Mouse (Mus musculus) cerebellum, adult 2 months (tissue): Measurements from ENCODE around the gene Sec11a. TPM values are rescaled to one million over a fixed set of nuclear protein-coding genes. Genes with fewer than 3 reads are reported as not detected.

ENCODE experiments used
- DNase-seq, 2 experiments: peaks; one replicate each; pipeline ENCODE4 v3.0.0; 2021
- H3K27ac ChIP-seq: fragments of 200-500 bp; 2 replicates; pipeline ENCODE4 v1.5.1; 2012; ENCODE audit warnings: low read length, control low read depth, inconsistent platforms; ENCODE audit not compliant: insufficient read depth
- H3K27me3 ChIP-seq: fragments of 200-500 bp; 2 replicates; pipeline ENCODE4 v1.6.1; 2012; ENCODE audit warnings: inconsistent platforms, mild to moderate bottlenecking, low read length, moderate library complexity; ENCODE audit not compliant: control insufficient read depth, insufficient read depth
- H3K4me1 ChIP-seq: fragments of 200-500 bp; 2 replicates; pipeline ENCODE4 v1.6.1; 2011; ENCODE audit warnings: low read length; ENCODE audit not compliant: control insufficient read depth, insufficient read depth
- H3K4me3 ChIP-seq: fragments of 200-500 bp; replicated peaks from 2 replicates; pipeline ENCODE3; 2011; ENCODE audit warnings: mild to moderate bottlenecking, low read depth, low read length, control low read depth; ENCODE audit not compliant: insufficient read depth
- CTCF ChIP-seq: fragments of 200-500 bp; IDR thresholded peaks from 2 replicates; pipeline ENCODE4 v1.5.1; 2011; ENCODE audit warnings: low read depth, mild to moderate bottlenecking, control low read depth, low read length, moderate library complexity, borderline replicate concordance; ENCODE audit not compliant: insufficient read depth
- POLR2A ChIP-seq: fragments of 200-500 bp; IDR thresholded peaks from 2 replicates; pipeline ENCODE4 v1.6.1; 2011; ENCODE audit warnings: low read length, control low read depth, borderline replicate concordance; ENCODE audit not compliant: insufficient read depth
- WGBS: fragments of 180-500 bp; shearing (Covaris S2); methylation state at CpG from one replicate; pipeline ENCODE4 v1.1.7; 2018; 5-methylcytosine and 5-hydroxymethylcytosine counted together
- polyA plus RNA-seq: library from polyadenylated mRNA; depleted of rRNA; stranded (reverse); fragments of >200 nt; gene quantifications from 2 replicates; pipeline ENCODE4 v1.2.3, GENCODE M21; 2012

The Sec11a gene
- polyA plus RNA-seq, 1 experiment = 46.7 TPM

GRCm38 (mm10) chr7:80972082-80972481 is 24.5 kb upstream of the Sec11a start:
- no peak for TF ChIP-seq CTCF
- no peak for TF ChIP-seq POLR2A
- no peak for DNase-seq
- H3K4me3 ChIP-seq = no peak overlapping the region
- H3K27me3 ChIP-seq = no peaks in the 10 kb centered on the region
- 80% methylated on average over 5 of the region's 5 CpGs for WGBS
- no peaks in the 10 kb centered on the region for H3K4me1 ChIP-seq
- no peak overlapping the region for H3K27ac ChIP-seq

GRCm38 (mm10) chr7:80971419-80971818 is 23.8 kb upstream of the Sec11a start:
- H3K27ac ChIP-seq = no peak overlapping the region
- TF ChIP-seq POLR2A (no peak), CTCF (no peak)
- 61% methylated on average over 2 of the region's 2 CpGs for WGBS
- H3K4me1 ChIP-seq = no peaks in the 10 kb centered on the region
- H3K4me3 ChIP-seq = no peak overlapping the region
- no peak for DNase-seq
- no peaks in the 10 kb centered on the region for H3K27me3 ChIP-seq

- Histone ChIP-seq H3K4me1 (no peaks in the 10 kb centered on the region), H3K27ac (no peak overlapping the region), H3K27me3 (no peaks in the 10 kb centered on the region), H3K4me3 (no peak overlapping the region)
- 64% methylated on average over 3 of the region's 3 CpGs for WGBS
- DNase-seq = no peak
- TF ChIP-seq CTCF (no peak), POLR2A (no peak)
Observed at GRCm38 (mm10) chr7:80970913-80971312, 23.3 kb upstream of the Sec11a start.

GRCm38 (mm10) chr7:80962799-80963198 is 15.2 kb upstream of the Sec11a start:
- DNase-seq = no peak
- H3K4me1 ChIP-seq = no peaks in the 10 kb centered on the region
- no peak overlapping the region for H3K4me3 ChIP-seq
- H3K27ac ChIP-seq = no peak overlapping the region
- WGBS = 56% methylated on average over 6 of the region's 6 CpGs
- H3K27me3 ChIP-seq = no peaks in the 10 kb centered on the region
- TF ChIP-seq POLR2A (no peak), CTCF (no peak)

- H3K4me1 ChIP-seq = no peaks in the 10 kb centered on the region
- no peak overlapping the region for H3K27ac ChIP-seq
- TF ChIP-seq CTCF (no peak), POLR2A (no peak)
- DNase-seq = no peak
- 89% methylated on average over 3 of the region's 3 CpGs for WGBS
- no peaks in the 10 kb centered on the region for H3K27me3 ChIP-seq
- no peak overlapping the region for H3K4me3 ChIP-seq
Observed at GRCm38 (mm10) chr7:80959003-80959402, 11.4 kb upstream of the Sec11a start.

- Histone ChIP-seq H3K27me3 (no peaks in the 10 kb centered on the region), H3K4me1 (no peaks in the 10 kb centered on the region), H3K27ac (no peak overlapping the region), H3K4me3 (no peak overlapping the region)
- TF ChIP-seq CTCF (no peak), POLR2A (no peak)
- DNase-seq = no peak
- WGBS = 37% methylated on average over 2 of the region's 2 CpGs
Observed at GRCm38 (mm10) chr7:80956891-80957290, 9.3 kb upstream of the Sec11a start.

- WGBS = 77% methylated on average over 2 of the region's 2 CpGs
- H3K27me3 ChIP-seq = no peaks in the 10 kb centered on the region
- H3K27ac ChIP-seq = no peak overlapping the region
- no peaks in the 10 kb centered on the region for H3K4me1 ChIP-seq
- TF ChIP-seq CTCF = no peak
- TF ChIP-seq POLR2A = no peak
- DNase-seq = no peak
- no peak overlapping the region for H3K4me3 ChIP-seq
Observed at GRCm38 (mm10) chr7:80954251-80954650, 6.7 kb upstream of the Sec11a start.

- no peak for DNase-seq
- 67% methylated on average over 3 of the region's 3 CpGs for WGBS
- H3K4me3 ChIP-seq = no peak overlapping the region
- no peaks in the 10 kb centered on the region for H3K27me3 ChIP-seq
- no peaks in the 10 kb centered on the region; the same call in 1 of the 2 replicates for H3K4me1 ChIP-seq
- H3K27ac ChIP-seq = no peak overlapping the region
- TF ChIP-seq POLR2A (no peak), CTCF (no peak)
Observed at GRCm38 (mm10) chr7:80952140-80952539, 4.6 kb upstream of the Sec11a start.
